Mouse (Mus musculus) neutrophil, adult 5-6 weeks (primary cell): ENCODE results near the gene Atp5s. TPM values are rescaled to one million over a fixed set of nuclear protein-coding genes. Genes with fewer than 3 reads are reported as not detected.
A peak's percentile ranks its signal among the peaks of the same experiment; 100 is the strongest.

Experiments
- ATAC-seq: fragments of 151-379, 151-347 bp; 2 replicates; pipeline ENCODE4 v1.8.0; 2017; ENCODE audit warnings: mild to moderate bottlenecking, moderate TSS enrichment; ENCODE audit not compliant: insufficient number of reproducible peaks, poor library complexity, low FRiP score, severe bottlenecking; ENCODE audit errors: extremely low read depth
- total RNA-seq: library from RNA; stranded (forward); fragments of 200-1000 nt; gene quantifications from 2 replicates; pipeline ENCODE4 v1.2.3, GENCODE M21; 2017

Gene Atp5s
- total RNA-seq, 1 experiment from 2014 or later = 11.5 TPM

- no peak for ATAC-seq
These were observed 586 bp upstream of the Atp5s start for GRCm38 (mm10) chr12:69724018-69724710.

DNA sequence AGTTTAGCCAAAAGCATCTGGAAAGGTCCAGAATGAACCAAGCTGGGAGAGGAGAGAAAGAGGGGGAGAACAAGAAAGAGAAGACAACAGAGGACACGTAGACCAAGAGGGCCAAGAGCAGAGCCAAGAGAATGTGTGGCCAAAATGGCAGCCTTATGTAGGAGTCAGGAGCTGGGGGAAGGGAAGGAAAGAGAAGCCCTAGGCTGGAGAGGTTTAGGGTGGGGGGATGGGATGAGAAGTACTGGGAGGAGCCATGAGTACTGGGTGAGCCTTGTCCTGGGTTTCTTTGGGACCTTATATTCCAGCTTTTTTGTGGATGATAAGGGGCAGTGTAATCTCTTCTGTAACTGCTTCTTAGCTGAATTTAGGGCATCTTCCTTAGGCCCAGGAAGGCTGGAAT lies 4.5 kb downstream of the Atp5s start:
- no peak for ATAC-seq

GRCm38 (mm10) chr12:69730306-69730705 lies 5.6 kb downstream of the Atp5s start:
- no peak for ATAC-seq

DNA sequence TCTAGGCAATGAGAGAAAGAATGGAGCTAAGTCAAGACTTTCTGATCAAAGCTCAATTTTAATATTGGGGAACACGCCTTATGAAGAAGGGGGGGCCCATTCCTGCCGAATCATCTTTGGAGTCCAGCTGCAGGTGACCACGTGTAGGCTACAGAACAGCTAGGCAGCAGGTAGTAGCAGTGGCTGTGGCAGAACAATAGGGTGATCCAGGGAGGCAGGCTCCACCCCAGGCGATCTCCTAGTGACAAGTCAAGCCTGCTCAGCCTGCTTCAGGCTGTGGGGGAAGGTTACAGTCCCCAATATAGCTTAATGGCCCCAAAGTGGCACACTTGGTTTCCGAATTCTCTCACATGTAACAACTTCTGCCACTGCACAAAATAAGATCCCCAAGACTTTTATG lies 7.5 kb downstream of the Atp5s start:
- no peak for ATAC-seq

DNA sequence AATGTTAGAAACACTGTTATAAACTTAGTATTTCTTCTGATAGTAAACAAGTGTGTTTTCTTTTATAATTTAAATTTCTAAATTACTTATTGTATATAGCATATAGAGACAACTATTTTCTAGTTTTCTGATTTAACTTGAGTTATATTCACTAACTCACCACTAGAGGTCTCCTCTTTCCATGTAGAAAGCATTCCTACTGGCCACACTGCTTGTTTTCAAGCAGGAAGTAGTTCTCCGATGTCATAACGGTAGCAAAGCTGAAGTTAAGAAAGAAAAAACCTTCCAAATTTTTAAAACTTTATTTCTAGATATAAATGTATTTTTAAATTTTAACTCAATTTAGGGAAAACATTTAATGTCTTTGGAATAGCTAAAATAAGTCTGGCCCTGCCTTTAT lies 8.8 kb downstream of the Atp5s start:
- peak; percentile 91 for ATAC-seq

DNA sequence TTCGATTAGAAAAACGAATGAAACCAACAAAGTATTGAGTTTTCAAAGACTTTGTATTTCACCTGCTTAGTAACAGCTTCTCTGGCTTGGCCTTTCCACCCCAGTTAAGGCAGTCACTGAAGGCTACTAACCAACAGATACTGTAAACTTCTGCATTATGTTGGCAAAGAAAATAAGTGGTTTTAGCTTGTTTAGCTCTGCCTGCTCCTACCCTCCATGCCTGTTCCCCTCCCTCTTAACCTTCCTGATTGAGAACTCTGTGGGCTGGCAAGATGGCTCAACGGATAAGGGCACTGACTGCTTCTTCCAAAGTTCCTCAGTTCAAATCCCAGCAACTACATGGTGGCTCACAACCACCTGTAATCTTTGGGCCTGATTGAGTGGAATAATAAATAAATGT lies 9.2 kb downstream of the Atp5s start:
- no peak for ATAC-seq

- no peak for ATAC-seq
These were observed 17.2 kb downstream of the Atp5s start for GRCm38 (mm10) chr12:69741965-69742364.

- ATAC-seq = no peak
These were observed 19.4 kb downstream of the Atp5s start for GRCm38 (mm10) chr12:69744138-69744537.

DNA sequence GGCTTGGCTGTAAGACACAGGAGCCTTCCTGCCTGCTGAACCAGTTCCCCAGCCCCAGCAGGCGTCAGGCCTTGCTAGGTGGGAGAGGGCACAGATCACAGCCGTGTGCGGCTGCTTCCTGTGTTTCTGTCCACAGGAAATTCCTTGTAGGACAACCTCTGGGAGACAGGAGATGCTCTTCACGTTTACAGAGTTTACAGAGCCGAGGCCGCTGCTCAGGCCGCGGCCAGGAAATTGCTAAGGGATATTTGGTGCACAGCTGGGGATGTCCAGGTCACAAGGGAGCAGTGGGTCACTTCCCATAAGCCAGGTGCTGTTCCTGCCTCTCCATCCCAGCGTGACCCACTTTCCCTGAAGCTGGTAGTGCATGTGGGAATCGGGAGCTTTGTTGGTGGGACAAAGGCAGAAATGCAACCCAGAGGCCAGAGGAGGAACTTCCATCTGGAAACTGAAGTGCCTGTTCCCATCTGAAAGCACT lies 27.2 kb downstream of the Atp5s start:
- no peak for ATAC-seq

GRCm38 (mm10) chr12:69753936-69754335 lies 29.2 kb downstream of the Atp5s start:
- ATAC-seq = no peak

- ATAC-seq = no peak
These were observed 31.3 kb downstream of the Atp5s start for GRCm38 (mm10) chr12:69756015-69756414.

GRCm38 (mm10) chr12:69757418-69758141 lies 32.8 kb downstream of the Atp5s start:
- ATAC-seq = peak; percentile 84

GRCm38 (mm10) chr12:69758221-69759185 lies 33.8 kb downstream of the Atp5s start:
- no peak for ATAC-seq

DNA sequence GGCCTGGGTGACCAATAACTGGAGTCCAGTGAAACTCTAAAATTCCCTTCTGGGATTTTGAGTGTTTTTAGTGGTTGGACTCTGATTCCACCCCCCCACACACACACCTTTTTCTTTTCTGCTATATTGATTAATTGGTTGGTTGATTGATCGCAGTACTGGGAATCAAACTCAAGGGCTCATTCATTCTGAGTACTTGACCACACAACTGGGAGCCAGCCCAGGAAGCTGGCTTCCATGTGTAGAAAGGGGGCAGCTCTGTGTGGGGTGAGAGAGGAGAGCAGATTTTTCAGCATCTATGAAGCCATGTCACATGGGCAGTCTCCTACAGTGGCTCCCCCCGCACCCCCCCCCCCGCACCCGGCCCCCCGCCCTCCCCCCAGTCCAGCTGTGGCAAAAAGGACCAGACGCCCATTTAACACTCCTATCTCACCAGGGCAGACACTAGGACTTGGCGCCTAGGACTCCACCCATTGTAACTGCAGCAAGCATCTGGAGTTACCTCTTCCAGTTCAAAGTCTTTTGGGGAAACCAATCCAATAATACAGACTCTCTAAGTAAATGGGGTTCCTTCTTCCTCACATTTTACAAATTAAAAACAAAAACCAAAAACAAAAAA lies 34.6 kb downstream of the Atp5s start:
- ATAC-seq = no peak

- ATAC-seq = no peak
These were observed 35.3 kb downstream of the Atp5s start for GRCm38 (mm10) chr12:69760014-69760413.

DNA sequence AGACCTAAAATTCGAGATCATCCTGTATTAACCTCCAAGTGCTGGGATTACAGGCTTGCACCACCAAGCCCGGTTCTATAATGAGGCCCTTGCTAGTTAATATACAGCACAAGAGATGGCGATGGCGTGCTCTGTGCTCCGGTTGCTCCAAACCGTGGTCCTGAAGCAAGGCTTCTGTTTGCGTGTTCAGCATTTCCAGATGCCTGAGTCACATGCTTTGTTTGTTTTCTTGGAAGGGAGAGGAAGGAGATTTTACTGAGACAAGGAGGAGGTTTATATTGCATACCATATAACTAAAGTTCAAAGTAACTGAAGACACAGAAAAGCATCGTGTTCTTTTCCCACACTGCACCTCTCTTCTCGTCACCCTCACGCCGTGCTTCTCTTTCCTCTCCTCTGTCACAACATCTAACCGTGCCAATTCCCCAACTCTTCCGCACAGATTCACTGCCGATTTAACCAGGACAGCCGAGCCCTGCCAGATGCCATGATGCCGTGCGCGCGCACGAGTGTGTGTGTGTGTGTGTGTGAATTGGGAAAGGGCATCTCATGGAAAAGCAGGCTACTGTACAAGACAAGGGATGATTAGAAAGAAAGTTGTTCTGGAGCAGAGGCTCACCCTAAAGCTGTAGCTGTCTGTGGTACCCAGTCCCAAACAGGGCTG lies 36.1 kb downstream of the Atp5s start:
- no peak for ATAC-seq

GRCm38 (mm10) chr12:69761603-69762002 lies 36.9 kb downstream of the Atp5s start:
- no peak for ATAC-seq

DNA sequence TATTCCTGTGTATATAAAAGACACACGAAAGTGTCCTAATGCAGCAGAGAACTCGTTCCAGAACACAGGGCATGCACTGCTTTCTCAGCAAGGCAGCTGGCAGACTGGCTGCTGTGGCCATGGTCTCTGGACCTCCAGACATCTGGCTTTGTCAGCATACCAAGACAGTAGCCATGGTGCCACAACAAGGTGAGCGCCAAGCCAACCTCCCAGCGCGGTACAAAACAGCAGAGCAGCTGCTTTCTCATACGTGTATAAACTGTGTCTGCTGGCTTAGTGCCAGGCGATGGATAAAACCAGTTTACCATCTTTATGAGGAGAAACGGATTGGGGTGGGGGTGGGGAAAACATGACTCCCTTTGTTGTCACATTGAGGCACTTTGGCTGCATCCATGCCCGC lies 40.8 kb downstream of the Atp5s start:
- ATAC-seq = no peak
